Mouse (Mus musculus) neural tube, embryonic 15.5 days (tissue): ENCODE measurements around the gene Gm45837. TPM values are rescaled to one million over a fixed set of nuclear protein-coding genes. Genes with fewer than 3 reads are reported as not detected.

Experiments used
- microRNA counts: library from miRNA; unstranded; fragments of <30 nt; microRNA quantifications from one replicate; lab custom pipeline; 2016
- microRNA-seq: library from miRNA; unstranded; fragments of <30 nt; microRNA quantifications from one replicate; pipeline ENCODE4, GENCODE M21; 2017
- polyA plus RNA-seq: library from polyadenylated mRNA; unstranded; fragments of >200 nt; fragmentation: Nextera tagmentation; extraction: Ambion mirVana; gene quantifications from 2 replicates; pipeline ENCODE4 v1.2.1, GENCODE M21; 2015

Gm45837 gene
- polyA plus RNA-seq, 1 experiment from 2014 or later, result 0.99 TPM

MicroRNA genes within 50 kb of the gene (microRNA counts, 519-probe panel; counts per million panel counts)
- microRNA mmu-miR-139-3p (lab: Ali Mortazavi, UCI), result not detected
- microRNA mmu-miR-139-5p (lab: Ali Mortazavi, UCI), result 2,116 counts per million, percentile 48 among the panel's probes with 10 or more counts

Small RNA genes lying within 50 kb of the gene (microRNA-seq; reads per million reads assigned to microRNA genes)
- 2,599 reads per million, percentile 87 among the genes with 10 or more reads in this experiment for gene Mir139

Other genes with a start within 250 kb of the Gm45837 start
- gene Atg16l2, start 108.6 kb upstream of the Gm45837 start, polyA plus RNA-seq, result 28.3 and 33.1 TPM in 2 replicates
- gene Stard10, start 93.8 kb upstream of the Gm45837 start, polyA plus RNA-seq, result 12.8 and 25.3 TPM in 2 replicates
- gene Arap1, start 62.8 kb upstream of the Gm45837 start, polyA plus RNA-seq, result 9.7 and 19.9 TPM in 2 replicates
- 27.9 and 28.5 TPM in 2 replicates for gene Pde2a, start 10.8 kb downstream of the Gm45837 start, polyA plus RNA-seq
- not detected in 2 replicates for gene Art2b, start 174.7 kb downstream of the Gm45837 start, polyA plus RNA-seq